Mouse (Mus musculus): ENCODE results near the gene Txndc8. TPM values are rescaled to one million over a fixed set of nuclear protein-coding genes. Genes with fewer than 3 reads are reported as not detected.

Gene Txndc8
- polyA plus RNA-seq, 1 experiment from 2014 or later: not detected

DNA sequence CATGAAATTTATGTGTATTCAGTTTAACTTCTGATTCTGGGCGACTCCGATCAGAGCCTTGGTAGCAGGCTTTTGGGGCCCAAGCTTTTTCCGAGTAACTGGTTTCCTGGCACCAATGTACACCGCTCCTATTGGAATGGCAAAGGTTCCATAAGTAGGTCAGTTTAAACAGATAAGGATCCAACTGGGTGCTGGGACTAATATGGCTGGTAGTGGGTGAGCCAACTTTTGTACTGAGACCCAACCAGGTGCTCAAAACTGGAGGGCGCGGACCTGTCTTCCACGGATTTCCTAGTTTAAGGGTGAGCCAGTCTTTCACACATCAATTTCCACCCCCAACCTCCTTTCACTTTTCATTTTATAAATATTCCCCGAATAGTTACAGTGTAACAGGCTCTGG, 53.9 kb downstream of the Txndc8 start:
- Histone ChIP-seq H3K9me3 (peaks cover 13% of the 10 kb centered on the region), H3K27ac (peak overlapping the region; percentile 97), H3K27me3 (ENCODE audit: insufficient read depth, poor library complexity, severe bottlenecking) (peaks cover 6% of the 10 kb centered on the region; the same call in 1 of the 2 replicates), H3K4me1 (replicated peaks) (peaks cover 38% of the 10 kb centered on the region), H3K36me3 (peaks cover 42% of the 10 kb centered on the region), H3K4me3 (peak overlapping the region; percentile 76)
- DNase-seq (ENCODE audit: low spot score): no peak
- 74% methylated on average over 8 of the region's 8 CpGs for WGBS

DNA sequence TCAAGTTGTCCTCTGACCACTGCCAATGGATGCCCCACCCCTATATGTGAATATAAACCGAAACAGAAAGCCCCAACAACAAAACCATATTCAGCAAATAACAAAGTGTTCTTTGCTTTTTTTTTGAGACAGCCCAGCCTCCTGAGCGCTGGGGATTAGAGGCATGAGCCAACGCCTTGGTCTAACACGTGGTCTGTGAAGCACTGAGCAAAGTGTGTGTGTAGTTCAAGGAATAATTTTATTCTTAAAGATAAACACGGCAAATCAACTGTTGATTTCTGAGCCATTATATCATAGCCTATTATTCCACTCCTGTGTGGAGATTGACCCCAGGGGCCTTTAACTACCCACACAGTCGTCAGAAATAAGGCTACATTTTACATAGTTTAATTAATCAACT, 54.3 kb downstream of the Txndc8 start:
- DNase-seq (ENCODE audit: low spot score): no peak
- Histone ChIP-seq H3K27ac (no peak overlapping the region), H3K4me3 (peak overlapping the region; percentile 76), H3K27me3 (ENCODE audit: insufficient read depth, poor library complexity, severe bottlenecking) (peaks cover 6% of the 10 kb centered on the region; the same call in 1 of the 2 replicates), H3K36me3 (peaks cover 47% of the 10 kb centered on the region), H3K9me3 (peaks cover 13% of the 10 kb centered on the region), H3K4me1 (replicated peaks) (peaks cover 38% of the 10 kb centered on the region)
- WGBS: 85% methylated on average over 6 of the region's 6 CpGs

DNA sequence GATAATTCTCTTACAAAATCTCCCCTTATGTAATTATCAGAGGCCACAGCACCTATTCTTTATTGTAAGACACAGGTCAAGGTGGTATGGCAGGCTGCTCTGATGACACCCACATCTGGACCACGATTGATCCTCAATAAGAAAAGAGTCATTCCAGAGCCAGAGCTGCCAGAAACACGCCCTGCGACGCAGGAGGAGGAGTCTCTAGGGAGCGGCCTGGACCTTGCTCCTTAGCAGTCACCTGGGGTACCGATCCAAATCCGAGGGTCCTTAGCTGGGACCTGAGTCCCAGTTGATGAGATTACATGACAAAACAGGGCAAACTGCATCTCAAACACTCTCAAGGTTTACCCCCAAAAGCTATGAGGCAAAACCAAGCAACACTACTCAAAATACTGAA, 55.1 kb downstream of the Txndc8 start:
- Histone ChIP-seq H3K9me3 (peaks cover 13% of the 10 kb centered on the region), H3K27ac (no peak overlapping the region), H3K27me3 (ENCODE audit: insufficient read depth, poor library complexity, severe bottlenecking) (peaks cover 4% of the 10 kb centered on the region; the same call in 1 of the 2 replicates), H3K4me3 (0 out of 2 replicates have a peak overlapping the region, but pooled peaks have one; percentile 13), H3K4me1 (replicated peaks) (peaks cover 38% of the 10 kb centered on the region), H3K36me3 (peaks cover 54% of the 10 kb centered on the region)
- no peak for DNase-seq (ENCODE audit: low spot score)
- 89% methylated on average over 7 of the region's 7 CpGs for WGBS

DNA sequence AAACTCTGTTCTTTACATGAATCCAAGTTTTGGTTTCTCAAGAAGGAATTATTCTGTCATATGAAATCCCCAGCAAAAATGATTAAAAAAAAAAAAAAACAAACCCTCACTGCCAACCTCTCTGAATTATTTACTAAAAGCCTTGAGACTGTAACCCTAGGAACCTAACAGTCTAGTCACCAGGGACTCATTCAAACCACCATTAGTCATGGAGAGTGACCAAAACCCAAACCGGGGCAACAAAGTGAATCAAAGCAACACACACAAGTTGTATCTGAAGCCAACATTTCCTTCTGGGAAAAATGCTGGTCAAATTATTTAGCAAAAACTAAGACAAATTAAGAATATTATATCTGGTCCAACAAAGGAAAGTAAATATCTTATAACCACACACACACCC, 56.0 kb downstream of the Txndc8 start:
- peaks cover 63% of the 10 kb centered on the region for H3K36me3 ChIP-seq
- no peak for DNase-seq (ENCODE audit: low spot score)
- H3K4me3 ChIP-seq: no peak overlapping the region
- whole genome bisulfite sequencing: 94% methylated on average over 1 of the region's 1 CpGs
- peaks cover 13% of the 10 kb centered on the region for H3K9me3 ChIP-seq
- H3K4me1 ChIP-seq (replicated peaks): peaks cover 38% of the 10 kb centered on the region
- H3K27ac ChIP-seq: no peak overlapping the region
- no peaks in the 10 kb centered on the region for H3K27me3 ChIP-seq (ENCODE audit: insufficient read depth, poor library complexity, severe bottlenecking)

DNA sequence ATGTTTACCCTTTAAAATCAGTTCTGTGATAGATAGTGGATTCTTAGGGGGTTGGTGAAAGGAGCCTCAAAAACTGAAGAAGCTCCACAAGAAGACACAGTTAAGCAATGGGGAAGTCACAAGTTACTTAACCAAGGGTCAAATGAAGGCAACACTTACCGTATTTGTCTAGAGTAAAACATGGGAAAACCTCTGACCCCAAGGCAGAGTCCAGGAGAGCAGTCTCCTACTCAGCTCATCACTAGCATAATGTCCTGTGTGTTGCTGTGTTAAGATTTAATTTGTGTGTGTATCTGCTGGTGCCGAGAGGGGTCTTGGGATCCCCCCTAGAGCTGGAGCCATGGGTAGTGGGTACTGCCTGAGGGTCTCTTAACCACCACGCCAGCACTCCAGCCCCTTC, 56.5 kb downstream of the Txndc8 start:
- Histone ChIP-seq H3K27ac (no peak overlapping the region), H3K4me1 (replicated peaks) (peaks cover 34% of the 10 kb centered on the region), H3K27me3 (ENCODE audit: insufficient read depth, poor library complexity, severe bottlenecking) (no peaks in the 10 kb centered on the region), H3K9me3 (peaks cover 13% of the 10 kb centered on the region), H3K36me3 (peaks cover 68% of the 10 kb centered on the region), H3K4me3 (no peak overlapping the region)
- WGBS: 94% methylated on average over 3 of the region's 3 CpGs
- no peak for DNase-seq (ENCODE audit: low spot score)

DNA sequence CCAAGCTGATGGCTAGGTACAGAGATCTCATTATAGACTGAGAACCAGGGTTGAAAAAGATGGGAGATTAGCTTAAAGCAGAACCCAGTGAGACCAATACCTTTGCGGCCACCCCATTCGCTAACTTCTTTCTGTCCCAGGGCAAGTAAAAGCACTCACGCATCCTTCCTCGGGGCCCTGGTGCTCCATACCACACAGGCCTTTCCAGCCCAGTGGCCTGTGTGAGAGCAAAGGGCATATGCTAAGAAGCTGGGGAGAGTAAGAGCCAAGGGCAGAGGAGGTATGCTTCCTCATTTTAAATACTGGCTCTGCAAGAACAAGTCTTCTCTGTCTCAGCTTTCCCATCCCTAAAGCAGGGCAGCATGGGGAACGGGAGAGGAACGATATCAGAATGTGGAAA, 59.1 kb downstream of the Txndc8 start:
- Histone ChIP-seq H3K9me3 (peaks cover 13% of the 10 kb centered on the region), H3K4me3 (no peak overlapping the region), H3K27me3 (ENCODE audit: insufficient read depth, poor library complexity, severe bottlenecking) (no peaks in the 10 kb centered on the region), H3K36me3 (peaks cover 94% of the 10 kb centered on the region), H3K27ac (no peak overlapping the region), H3K4me1 (replicated peaks) (peaks cover 16% of the 10 kb centered on the region)
- 96% methylated on average over 6 of the region's 6 CpGs for WGBS
- DNase-seq (ENCODE audit: low spot score): no peak

DNA sequence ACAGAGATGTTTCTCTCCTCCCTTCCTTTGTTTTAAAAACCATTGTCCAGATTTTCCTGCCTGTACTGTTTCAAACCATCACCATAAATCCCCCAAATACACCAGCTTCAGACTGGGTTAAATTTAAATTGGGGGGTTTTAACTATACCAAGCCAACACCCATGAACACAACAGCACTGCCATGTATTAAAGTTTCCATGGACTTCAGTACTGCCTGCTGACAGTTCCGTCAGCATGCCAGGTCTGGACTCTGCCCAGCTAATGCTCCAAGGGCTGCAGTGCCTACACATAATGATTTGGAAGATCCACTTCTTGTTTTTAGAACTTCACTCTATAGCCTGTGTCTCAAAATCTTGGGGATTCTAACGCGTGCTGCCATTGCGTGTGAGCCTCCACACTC, 61.4 kb downstream of the Txndc8 start:
- H3K4me3 ChIP-seq: no peak overlapping the region
- peaks cover 100% of the 10 kb centered on the region for H3K36me3 ChIP-seq
- H3K27ac ChIP-seq: no peak overlapping the region
- 98% methylated on average over 4 of the region's 4 CpGs for WGBS
- no peaks in the 10 kb centered on the region for H3K27me3 ChIP-seq (ENCODE audit: insufficient read depth, poor library complexity, severe bottlenecking)
- H3K9me3 ChIP-seq: peaks cover 13% of the 10 kb centered on the region
- H3K4me1 ChIP-seq (replicated peaks): no peaks in the 10 kb centered on the region
- DNase-seq (ENCODE audit: low spot score): no peak

DNA sequence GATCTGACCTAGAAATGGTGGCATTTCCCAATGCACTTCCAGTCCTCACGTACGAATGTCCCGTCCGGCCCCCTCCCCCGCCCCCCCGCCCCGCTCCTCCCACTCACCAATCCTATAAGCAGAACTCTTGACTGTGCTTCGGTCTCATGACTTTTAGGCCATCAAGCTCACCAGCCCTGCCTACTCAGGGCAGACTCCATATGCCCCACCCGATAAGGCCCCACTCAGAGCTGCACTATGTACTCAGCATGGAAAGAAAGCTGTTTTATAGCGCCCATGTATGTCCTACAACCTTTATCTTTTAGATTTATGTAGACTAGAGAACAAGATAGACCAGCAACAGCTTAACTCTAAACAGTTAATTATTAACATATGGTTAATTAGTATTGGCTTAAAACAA, 61.9 kb downstream of the Txndc8 start:
- WGBS: 86% methylated on average over 10 of the region's 10 CpGs
- Histone ChIP-seq H3K4me1 (replicated peaks) (no peaks in the 10 kb centered on the region), H3K4me3 (no peak overlapping the region), H3K27me3 (ENCODE audit: insufficient read depth, poor library complexity, severe bottlenecking) (no peaks in the 10 kb centered on the region), H3K27ac (no peak overlapping the region), H3K9me3 (peaks cover 11% of the 10 kb centered on the region), H3K36me3 (peaks cover 100% of the 10 kb centered on the region)
- no peak for DNase-seq (ENCODE audit: low spot score)

DNA sequence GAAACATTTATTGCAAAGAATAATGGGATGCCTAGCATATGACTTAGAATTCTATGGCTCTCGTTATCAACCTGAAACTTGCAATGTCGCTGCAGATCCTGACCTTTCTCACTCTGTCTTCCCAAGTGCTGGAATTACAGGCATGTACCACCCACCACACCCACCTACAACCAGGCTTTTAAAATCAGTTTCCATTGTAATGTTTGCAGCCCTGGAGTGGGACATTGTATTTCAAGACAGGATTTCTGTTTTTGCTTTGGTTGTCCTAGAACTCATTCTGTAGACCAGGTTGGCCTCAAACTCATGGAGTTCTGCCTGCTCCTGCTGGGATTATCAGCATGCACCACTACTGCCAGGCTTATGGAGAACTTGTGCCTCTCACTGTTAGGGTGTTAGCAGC, 66.0 kb downstream of the Txndc8 start:
- H3K27me3 ChIP-seq (ENCODE audit: insufficient read depth, poor library complexity, severe bottlenecking): no peaks in the 10 kb centered on the region
- H3K27ac ChIP-seq: no peak overlapping the region
- WGBS: 96% methylated on average over 2 of the region's 2 CpGs
- no peak overlapping the region for H3K4me3 ChIP-seq
- no peak for DNase-seq (ENCODE audit: low spot score)
- H3K36me3 ChIP-seq: peaks cover 62% of the 10 kb centered on the region
- H3K4me1 ChIP-seq (replicated peaks): no peaks in the 10 kb centered on the region
- H3K9me3 ChIP-seq: no peaks in the 10 kb centered on the region

DNA sequence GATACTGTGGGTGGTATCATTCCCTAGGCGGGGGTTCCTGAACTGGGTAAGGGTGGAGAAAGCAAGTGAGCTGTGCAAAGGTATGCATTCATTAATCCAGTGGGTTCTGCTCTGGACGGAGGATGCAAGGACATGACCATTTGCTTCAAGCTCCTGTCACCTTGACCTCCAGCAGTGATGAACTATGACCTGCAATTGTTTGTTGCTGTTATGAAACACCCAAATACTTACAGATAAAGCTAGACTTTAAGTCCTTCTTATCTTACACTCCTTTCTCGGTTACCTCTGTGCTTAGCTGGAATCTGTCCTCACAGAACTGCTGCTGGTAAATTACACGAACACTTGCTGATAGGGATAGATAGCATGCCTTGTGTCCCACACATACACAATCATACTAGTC, 68.3 kb downstream of the Txndc8 start:
- Histone ChIP-seq H3K4me1 (replicated peaks) (0 out of 2 replicates have a peak, but pooled peaks cover 3% of the 10 kb centered on the region), H3K27ac (no peak overlapping the region), H3K9me3 (no peaks in the 10 kb centered on the region), H3K27me3 (ENCODE audit: insufficient read depth, poor library complexity, severe bottlenecking) (no peaks in the 10 kb centered on the region), H3K4me3 (no peak overlapping the region), H3K36me3 (peaks cover 40% of the 10 kb centered on the region)
- WGBS: 93% methylated on average over 4 of the region's 4 CpGs
- DNase-seq (ENCODE audit: low spot score): no peak

DNA sequence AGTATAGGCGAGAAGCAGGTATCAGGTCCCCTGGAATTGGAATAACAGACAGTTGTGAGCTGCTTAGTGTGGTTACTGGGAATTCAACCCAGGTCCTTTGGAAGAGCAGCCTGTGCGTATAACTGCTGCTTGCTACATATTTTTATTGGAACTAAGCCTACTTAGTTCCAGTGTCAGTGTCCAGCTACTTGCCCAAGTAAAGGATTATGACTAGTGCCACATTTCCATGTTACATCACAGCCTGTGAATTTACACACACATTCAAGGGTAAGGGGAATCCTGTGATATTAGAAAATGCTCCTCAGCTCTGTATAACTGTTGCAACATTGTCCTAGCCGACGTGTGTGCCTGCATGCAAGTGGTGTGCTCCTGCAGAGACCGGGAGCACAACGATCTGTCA, 71.6 kb downstream of the Txndc8 start:
- WGBS: 89% methylated on average over 6 of the region's 6 CpGs
- peaks cover 6% of the 10 kb centered on the region for H3K36me3 ChIP-seq
- H3K4me1 ChIP-seq (replicated peaks): 0 out of 2 replicates have a peak, but pooled peaks cover 3% of the 10 kb centered on the region
- H3K9me3 ChIP-seq: peaks cover 7% of the 10 kb centered on the region; the same call in 1 of the 2 replicates
- no peak for DNase-seq (ENCODE audit: low spot score)
- H3K4me3 ChIP-seq: no peak overlapping the region
- H3K27ac ChIP-seq: no peak overlapping the region
- H3K27me3 ChIP-seq (ENCODE audit: insufficient read depth, poor library complexity, severe bottlenecking): no peaks in the 10 kb centered on the region

DNA sequence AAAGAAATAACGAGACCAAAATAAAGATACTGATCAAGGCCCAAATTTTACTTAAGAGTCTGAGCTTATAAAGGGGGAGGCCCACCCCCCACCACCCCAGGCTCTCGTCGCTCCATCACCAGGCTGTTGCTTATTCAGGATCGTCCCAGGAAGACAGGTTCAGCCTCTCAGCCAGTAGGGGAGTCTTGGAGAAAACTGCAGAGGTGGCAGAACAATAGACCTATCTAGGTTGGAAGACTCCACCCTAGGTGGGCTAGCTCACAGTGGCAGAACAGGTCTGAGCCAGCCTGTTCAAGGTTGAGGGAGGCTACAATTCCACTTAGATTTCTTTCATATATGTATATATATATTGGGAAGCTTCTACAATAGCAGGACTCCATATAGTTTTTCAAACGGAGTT, 74.7 kb downstream of the Txndc8 start:
- WGBS: 78% methylated on average over 5 of the region's 5 CpGs
- no peak for DNase-seq (ENCODE audit: low spot score)

More for the DNA sequence above, 74.7 kb downstream of the Txndc8 start:
- H3K4me3 ChIP-seq: no peak overlapping the region
- H3K27ac ChIP-seq: no peak overlapping the region
- H3K9me3 ChIP-seq: peaks cover 8% of the 10 kb centered on the region; the same call in 1 of the 2 replicates
- no peaks in the 10 kb centered on the region for H3K36me3 ChIP-seq
- no peaks in the 10 kb centered on the region for H3K27me3 ChIP-seq (ENCODE audit: insufficient read depth, poor library complexity, severe bottlenecking)
- 0 out of 2 replicates have a peak, but pooled peaks cover 3% of the 10 kb centered on the region for H3K4me1 ChIP-seq (replicated peaks)

Data from hindbrain, embryonic 10.5 days (tissue).